Mouse (Mus musculus) cerebellum, adult 2 months (tissue): ENCODE results near the gene Acap1. TPM values are rescaled to one million over a fixed set of nuclear protein-coding genes. Genes with fewer than 3 reads are reported as not detected.
"Not testable (repeated sequence)": the region's sequence is repeated elsewhere in the genome, so short reads cannot be mapped to it uniquely, and the experiment has no call there.

ENCODE experiments used
- DNase-seq, 2 experiments: peaks; one replicate each; pipeline ENCODE4 v3.0.0; 2021
- H3K27ac ChIP-seq: fragments of 200-500 bp; 2 replicates; pipeline ENCODE4 v1.5.1; 2012; ENCODE audit warnings: low read length, control low read depth, inconsistent platforms; ENCODE audit not compliant: insufficient read depth
- H3K27me3 ChIP-seq: fragments of 200-500 bp; 2 replicates; pipeline ENCODE4 v1.6.1; 2012; ENCODE audit warnings: inconsistent platforms, mild to moderate bottlenecking, low read length, moderate library complexity; ENCODE audit not compliant: control insufficient read depth, insufficient read depth
- H3K4me1 ChIP-seq: fragments of 200-500 bp; 2 replicates; pipeline ENCODE4 v1.6.1; 2011; ENCODE audit warnings: low read length; ENCODE audit not compliant: control insufficient read depth, insufficient read depth
- H3K4me3 ChIP-seq: fragments of 200-500 bp; replicated peaks from 2 replicates; pipeline ENCODE3; 2011; ENCODE audit warnings: mild to moderate bottlenecking, low read depth, low read length, control low read depth; ENCODE audit not compliant: insufficient read depth
- CTCF ChIP-seq: fragments of 200-500 bp; IDR thresholded peaks from 2 replicates; pipeline ENCODE4 v1.5.1; 2011; ENCODE audit warnings: low read depth, mild to moderate bottlenecking, control low read depth, low read length, moderate library complexity, borderline replicate concordance; ENCODE audit not compliant: insufficient read depth
- POLR2A ChIP-seq: fragments of 200-500 bp; IDR thresholded peaks from 2 replicates; pipeline ENCODE4 v1.6.1; 2011; ENCODE audit warnings: low read length, control low read depth, borderline replicate concordance; ENCODE audit not compliant: insufficient read depth
- WGBS: fragments of 180-500 bp; shearing (Covaris S2); methylation state at CpG from one replicate; pipeline ENCODE4 v1.1.7; 2018; 5-methylcytosine and 5-hydroxymethylcytosine counted together
- polyA plus RNA-seq: library from polyadenylated mRNA; depleted of rRNA; stranded (reverse); fragments of >200 nt; gene quantifications from 2 replicates; pipeline ENCODE4 v1.2.3, GENCODE M21; 2012

Gene Acap1
- polyA plus RNA-seq, 1 experiment = 0.18 TPM

DNA sequence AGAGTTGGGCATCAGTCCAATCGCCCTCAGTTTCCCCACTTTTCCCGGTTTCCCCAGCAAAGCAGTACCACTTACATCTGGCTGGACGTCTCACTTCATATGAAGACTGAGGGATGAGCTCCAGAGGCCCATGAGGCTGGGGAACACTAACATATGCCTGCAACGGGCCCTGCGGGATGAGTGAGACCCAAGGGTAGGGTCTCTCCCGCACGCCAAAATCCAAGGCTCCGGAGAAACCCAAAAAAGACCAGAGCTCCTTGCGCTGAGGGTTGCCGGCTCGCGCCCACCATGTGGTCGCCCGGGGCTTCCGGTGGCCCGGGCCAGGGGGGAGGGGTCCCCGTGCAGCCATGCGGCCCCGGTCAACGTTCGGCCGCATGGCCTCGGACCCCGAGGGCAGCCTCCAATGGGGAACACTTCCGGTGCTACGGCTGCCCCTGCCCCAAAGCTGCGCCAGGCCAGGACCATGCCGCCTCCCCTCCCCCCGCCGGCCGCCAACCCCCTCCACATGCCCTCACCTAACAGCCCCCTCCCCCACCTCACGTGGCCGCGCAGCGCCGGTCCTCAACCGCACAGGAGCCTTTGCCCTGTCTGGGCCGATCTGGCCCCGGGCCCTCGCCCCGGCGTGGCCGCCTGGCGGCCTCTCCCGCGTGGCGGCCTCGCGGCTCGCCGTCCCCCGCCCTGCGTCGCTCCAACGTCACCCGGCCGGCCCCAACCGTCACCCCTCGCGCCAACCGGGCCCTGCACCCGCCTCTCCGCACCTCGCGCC is 25.1 kb upstream of the Acap1 start:
- Histone ChIP-seq H3K27me3 (no peaks in the 10 kb centered on the region), H3K4me1 (no peaks in the 10 kb centered on the region), H3K27ac (peak overlapping the region; percentile 93), H3K4me3 (peak overlapping the region; percentile 80)
- TF ChIP-seq CTCF = no peak
- no peak for TF ChIP-seq POLR2A
- DNase-seq = peak; percentile 47 to 48
- 1% methylated on average over 65 of the region's 65 CpGs for WGBS

DNA sequence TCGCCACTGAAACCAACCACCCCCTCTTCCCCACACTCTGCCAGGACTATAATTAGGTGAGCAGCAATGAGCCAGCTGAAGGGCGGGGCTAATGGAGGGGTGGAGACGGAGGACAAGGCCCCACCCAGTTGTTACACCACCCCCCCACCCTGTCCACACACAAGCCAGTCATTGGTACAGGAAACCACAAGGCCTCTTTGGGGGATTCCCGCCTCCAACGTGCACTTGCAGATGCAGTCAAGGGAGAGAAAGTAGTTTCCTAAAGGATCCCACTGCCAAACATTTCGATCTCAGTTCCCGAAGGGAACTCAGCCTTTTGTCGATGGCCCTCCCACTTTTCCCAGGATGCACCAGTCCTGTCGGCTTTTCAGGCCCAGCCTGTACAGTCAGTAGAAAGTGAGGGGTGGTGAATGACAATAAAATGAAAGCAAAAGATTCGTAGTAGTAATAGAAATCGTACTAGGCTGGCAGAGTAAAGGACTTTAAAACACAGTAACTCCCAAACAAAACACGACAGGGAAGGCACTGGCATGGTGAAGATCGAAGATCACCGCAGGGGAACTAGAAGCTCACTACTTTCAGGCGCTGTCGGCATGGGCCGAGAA is 24.4 kb upstream of the Acap1 start:
- Histone ChIP-seq H3K4me3 (peak overlapping the region; percentile 80), H3K27ac (no peak overlapping the region), H3K27me3 (no peaks in the 10 kb centered on the region), H3K4me1 (0 out of 2 replicates have a peak, but pooled peaks cover 2% of the 10 kb centered on the region)
- TF ChIP-seq CTCF (no peak), POLR2A (no peak)
- WGBS = under 1% methylated on average over 17 of the region's 17 CpGs
- peak; percentile 42 to 59 for DNase-seq

DNA sequence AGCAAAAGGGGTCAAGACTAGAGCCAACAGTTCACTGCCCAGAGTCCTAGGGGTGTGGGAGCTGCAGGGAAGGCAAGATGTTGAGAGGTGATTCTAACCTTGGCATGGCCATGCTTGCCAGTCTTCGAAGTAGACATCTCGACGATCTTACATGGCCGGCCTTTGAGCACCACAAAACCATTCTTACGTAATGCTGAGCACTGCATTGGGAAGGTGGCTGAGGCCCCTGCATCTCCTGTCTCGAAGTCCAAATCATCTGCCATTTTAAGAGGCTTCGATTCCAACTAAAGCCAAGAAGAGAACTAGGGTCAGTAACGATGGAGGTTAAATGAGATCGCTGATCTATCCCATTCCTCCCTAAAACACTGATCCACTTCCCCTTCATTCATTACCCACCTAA is 23.7 kb upstream of the Acap1 start:
- TF ChIP-seq POLR2A = no peak
- TF ChIP-seq CTCF = no peak
- peak in 1 of 2 experiments; percentile 15 for DNase-seq
- 61% methylated on average over 9 of the region's 9 CpGs for WGBS
- H3K4me1 ChIP-seq = 0 out of 2 replicates have a peak, but pooled peaks cover 2% of the 10 kb centered on the region
- H3K27ac ChIP-seq = no peak overlapping the region
- H3K27me3 ChIP-seq = no peaks in the 10 kb centered on the region
- no peak overlapping the region for H3K4me3 ChIP-seq

DNA sequence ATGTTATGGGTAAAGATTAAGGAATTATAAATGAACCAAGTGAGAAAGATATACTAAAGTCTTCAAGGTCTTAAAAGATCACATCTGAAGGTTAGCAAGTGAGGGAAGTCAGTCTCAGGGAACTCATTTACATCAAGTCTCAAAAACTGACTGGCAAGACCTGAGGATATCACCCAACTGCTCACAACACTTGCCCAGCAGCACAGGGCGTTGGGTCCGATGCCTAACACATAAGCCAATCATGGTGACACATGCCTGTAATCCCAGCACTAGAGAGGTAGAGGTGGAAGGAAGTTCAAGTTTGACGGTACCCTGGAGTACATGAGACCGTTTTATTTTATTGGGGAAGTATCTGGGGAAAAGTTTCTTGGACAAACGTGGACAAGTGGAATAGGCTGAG is 22.8 kb upstream of the Acap1 start:
- Histone ChIP-seq H3K4me3 (no peak overlapping the region), H3K27me3 (no peaks in the 10 kb centered on the region), H3K4me1 (peaks cover 5% of the 10 kb centered on the region; the same call in 1 of the 2 replicates), H3K27ac (no peak overlapping the region)
- DNase-seq = no peak
- WGBS = 79% methylated on average over 5 of the region's 5 CpGs
- TF ChIP-seq POLR2A (no peak), CTCF (no peak)

DNA sequence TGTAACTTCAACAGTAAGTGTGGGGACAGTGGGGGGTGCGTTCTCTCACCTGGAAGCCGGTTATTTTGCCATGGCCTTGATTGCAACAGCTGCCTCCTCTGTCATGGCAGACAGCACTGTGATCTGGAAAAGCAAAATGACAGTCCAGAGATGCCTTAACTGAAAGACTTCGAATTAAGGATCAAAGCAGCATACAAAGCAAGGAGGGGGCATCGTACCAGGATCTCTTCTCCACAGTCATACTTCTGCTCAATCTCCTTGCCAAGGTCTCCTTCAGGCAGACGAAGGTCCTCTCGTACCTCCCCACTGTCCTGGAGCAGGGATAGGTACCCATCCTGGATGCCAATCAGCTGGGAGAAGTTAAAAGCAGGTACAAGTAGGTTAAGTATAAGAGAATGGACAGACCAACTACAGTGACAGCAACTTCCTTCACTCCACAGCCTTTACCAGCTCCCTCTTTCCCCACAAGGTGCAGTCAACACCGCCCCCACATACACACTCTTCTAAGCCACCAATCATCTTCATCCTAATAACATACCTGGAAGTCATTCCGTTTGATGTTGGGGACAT is 22.1 kb upstream of the Acap1 start:
- WGBS = 72% methylated on average over 8 of the region's 8 CpGs
- H3K4me1 ChIP-seq = peaks cover 5% of the 10 kb centered on the region; the same call in 1 of the 2 replicates
- TF ChIP-seq POLR2A (no peak), CTCF (no peak)

DNA sequence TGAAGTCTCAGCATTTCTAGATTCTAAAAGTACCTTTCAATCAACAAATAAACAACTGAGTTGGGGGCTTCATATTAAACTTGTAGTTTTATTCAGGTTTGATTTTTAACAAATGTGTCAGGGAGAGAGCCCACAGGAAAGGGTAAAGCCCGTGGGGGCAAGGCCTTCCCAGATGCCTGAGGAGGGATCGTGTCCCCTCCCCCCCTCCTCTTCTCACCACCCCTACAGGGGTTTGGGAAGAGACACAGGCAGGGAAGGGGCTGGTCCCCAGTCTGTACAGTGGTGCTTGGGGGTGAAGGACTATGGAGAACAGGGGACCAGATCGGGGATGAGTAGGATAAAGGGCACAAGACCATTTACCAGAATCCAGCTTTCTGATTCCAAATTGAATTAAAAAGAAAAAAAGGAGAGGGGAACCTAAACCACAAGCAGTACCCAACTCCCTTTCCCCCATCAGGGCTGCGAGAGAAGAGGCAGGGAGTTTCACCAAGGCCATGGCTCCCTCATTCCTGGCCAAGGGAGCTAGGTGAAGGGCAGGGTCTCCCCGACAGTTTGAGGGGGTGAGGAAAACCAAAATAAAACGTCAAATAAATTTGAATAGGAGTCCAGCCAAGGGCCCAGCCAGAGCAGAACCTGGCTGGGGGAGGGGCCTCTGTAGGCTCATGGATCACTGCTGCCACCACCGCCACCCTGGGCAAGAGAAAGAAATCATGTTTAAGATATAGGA is 21.5 kb upstream of the Acap1 start:
- not testable (repeated sequence) for DNase-seq, H3K4me1 ChIP-seq, H3K27me3 ChIP-seq, H3K27ac ChIP-seq, H3K4me3 ChIP-seq
- 49% methylated on average over 7 of the region's 7 CpGs for WGBS

More for the DNA sequence above, 22.1 kb upstream of the Acap1 start:
- Histone ChIP-seq H3K27ac (no peak overlapping the region), H3K27me3 (no peaks in the 10 kb centered on the region), H3K4me3 (no peak overlapping the region)
- no peak for DNase-seq

DNA sequence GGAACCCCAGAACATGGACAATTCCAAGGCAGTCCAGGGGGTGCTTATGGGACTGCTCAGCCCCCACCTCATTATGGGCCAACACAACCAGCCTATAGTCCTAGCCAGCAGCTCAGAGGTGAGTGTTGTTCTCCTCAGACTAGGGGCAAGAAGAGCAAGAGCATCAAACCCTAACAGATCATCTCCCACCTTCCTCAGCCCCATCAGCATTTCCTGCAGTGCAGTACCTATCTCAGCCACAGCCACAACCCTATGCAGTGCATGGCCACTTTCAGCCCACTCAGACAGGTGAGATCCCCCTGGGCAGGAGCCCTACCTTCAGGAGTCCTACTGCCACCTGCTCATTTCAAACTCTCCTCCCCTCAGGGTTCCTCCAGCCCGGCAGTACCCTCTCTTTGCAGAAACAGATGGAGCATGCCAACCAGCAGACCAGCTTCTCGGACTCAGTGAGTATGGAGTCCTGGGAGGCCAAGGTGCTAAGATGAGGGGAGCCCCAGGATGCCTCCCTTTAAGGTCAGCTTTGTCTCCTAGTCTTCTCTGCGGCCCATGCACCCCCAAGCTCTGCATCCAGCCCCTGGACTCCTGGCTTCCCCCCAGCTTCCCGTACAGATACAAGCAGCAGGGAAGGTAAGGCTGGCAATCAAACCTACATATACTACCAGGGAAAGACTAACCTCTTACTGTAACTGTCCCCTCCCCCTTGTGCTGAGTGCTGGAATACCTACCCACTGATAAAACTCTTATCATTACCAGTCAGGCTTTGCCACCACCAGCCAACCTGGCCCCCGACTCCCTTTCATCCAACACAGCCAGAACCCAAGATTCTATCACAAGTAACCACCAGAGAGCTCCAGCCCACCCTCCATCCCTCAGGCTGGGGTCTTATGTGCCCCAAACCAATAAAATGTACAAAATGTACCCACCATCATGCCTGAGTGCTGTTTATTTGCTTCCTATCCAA is 20.6 kb upstream of the Acap1 start:
- WGBS = 39% methylated on average over 5 of the region's 5 CpGs
- no peak overlapping the region for H3K4me3 ChIP-seq
- TF ChIP-seq CTCF (no peak), POLR2A (no peak)
- peaks cover 5% of the 10 kb centered on the region; the same call in 1 of the 2 replicates for H3K4me1 ChIP-seq
- DNase-seq = no peak
- no peaks in the 10 kb centered on the region for H3K27me3 ChIP-seq
- H3K27ac ChIP-seq = no peak overlapping the region
